Mouse (Mus musculus) cerebral cortex, adult 2 months (tissue): ENCODE measurements around the gene Bbs9.

Experiments
- WGBS: fragments of 180-500 bp; shearing (Covaris S2); methylation state at CpG from one replicate; pipeline ENCODE4 v1.1.7; 2018; 5-methylcytosine and 5-hydroxymethylcytosine counted together

Bbs9 gene

DNA sequence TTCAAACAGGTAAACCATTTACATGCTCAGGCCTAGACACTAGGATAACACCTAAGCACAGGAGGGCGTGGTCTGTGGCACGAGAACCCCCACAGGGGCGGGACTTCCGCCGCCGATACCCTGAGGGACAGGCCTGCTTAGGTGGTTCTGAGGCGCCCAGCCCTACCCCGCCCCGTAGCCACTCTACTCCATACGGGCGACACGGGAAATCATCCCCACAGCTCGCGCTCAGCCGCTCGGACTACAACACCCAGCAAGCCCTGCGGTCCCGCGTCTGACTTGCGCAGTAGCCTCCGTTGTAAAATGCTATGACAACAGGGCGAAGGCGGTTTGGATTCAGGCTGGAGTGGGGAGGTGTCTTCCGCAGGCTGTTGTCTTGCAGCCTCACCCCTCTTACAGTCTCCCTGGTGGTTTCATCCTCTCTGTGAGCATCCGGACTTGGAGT is at the start of gene Bbs9:
Gene Bbs9, plus strand, starts transcription at position 292 of the 445 bp plus-strand sequence.
- under 1% methylated on average over 25 of the region's 25 CpGs for WGBS

GRCm38 (mm10) chr9:22428028-22428665 is 47.4 kb upstream of the Bbs9 start:
- 64% methylated on average over 4 of the region's 4 CpGs for WGBS

DNA sequence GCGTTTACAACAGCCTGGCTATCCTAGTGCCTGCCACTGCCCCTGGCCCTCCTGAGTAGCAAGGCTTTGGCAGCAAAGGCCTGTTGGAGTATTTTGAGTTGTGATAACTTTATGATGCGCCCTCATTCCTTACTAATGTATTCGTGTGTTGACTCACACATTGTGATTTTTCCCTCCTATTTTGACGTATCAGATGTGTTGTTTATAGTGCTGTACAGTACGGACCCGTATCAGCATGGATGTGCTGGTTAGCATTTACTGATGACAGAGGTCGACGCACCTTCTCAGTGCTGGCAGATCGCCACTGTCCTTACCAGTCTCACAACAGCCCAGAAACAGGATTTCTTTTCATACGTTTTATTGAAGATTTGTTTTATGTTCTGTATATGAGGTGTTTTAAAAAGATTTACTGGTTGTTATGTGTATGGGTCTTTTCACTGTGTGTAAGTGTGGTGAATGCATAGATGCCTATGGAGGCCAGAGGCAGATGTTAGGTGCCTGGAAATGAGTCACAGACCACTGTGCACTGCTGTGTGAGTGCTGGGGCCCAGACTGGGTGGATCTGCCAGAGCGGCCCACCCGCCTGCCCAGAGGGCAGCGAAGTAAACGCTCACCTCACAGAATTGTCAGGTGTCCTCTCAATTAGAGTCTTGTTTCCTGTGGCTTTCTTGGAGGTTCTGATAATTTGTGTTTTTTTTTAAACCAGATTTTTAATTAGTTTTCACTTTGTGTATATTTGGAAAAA is 46.7 kb upstream of the Bbs9 start:
- 87% methylated on average over 14 of the region's 14 CpGs for WGBS

- WGBS, result 42% methylated on average over 15 of the region's 15 CpGs
Observed at GRCm38 (mm10) chr9:22429533-22430241, 45.8 kb upstream of the Bbs9 start.

- 49% methylated on average over 5 of the region's 5 CpGs for WGBS
Observed at GRCm38 (mm10) chr9:22430315-22430840, 45.1 kb upstream of the Bbs9 start.

- 77% methylated on average over 2 of the region's 2 CpGs for WGBS
Observed at GRCm38 (mm10) chr9:22433221-22433620, 42.3 kb upstream of the Bbs9 start.

- WGBS, result 89% methylated on average over 2 of the region's 2 CpGs
Observed at GRCm38 (mm10) chr9:22434101-22434500, 41.4 kb upstream of the Bbs9 start.

GRCm38 (mm10) chr9:22438826-22439225 is 36.7 kb upstream of the Bbs9 start:
- 84% methylated on average over 1 of the region's 1 CpGs for WGBS

DNA sequence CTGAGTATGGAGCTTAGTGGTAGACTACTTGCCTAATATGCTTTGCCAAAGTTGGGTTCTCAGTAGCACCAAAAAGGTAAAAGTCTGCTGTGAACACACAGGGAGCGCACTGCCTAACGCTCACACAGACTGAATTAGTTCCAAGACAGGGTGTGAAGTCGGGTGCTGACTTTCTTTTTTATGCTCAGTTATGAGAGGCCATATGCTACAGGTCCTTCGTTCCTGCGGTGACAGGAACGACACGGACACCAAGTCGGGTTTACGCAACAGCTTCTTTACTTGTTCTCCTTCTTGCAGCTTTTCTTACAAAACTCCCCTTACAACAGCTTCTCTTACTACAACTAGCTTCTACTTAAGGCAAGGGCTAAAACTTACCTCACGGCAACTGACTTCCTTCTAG is 32.4 kb upstream of the Bbs9 start:
- 65% methylated on average over 10 of the region's 10 CpGs for WGBS

GRCm38 (mm10) chr9:22445123-22445522 is 30.4 kb upstream of the Bbs9 start:
- WGBS, result 96% methylated on average over 1 of the region's 1 CpGs

- WGBS, result 77% methylated on average over 5 of the region's 5 CpGs
Observed at GRCm38 (mm10) chr9:22447213-22447612, 28.3 kb upstream of the Bbs9 start.

- 67% methylated on average over 13 of the region's 13 CpGs for WGBS
Observed at GRCm38 (mm10) chr9:22448420-22448819, 27.1 kb upstream of the Bbs9 start.

GRCm38 (mm10) chr9:22449209-22449608 is 26.3 kb upstream of the Bbs9 start:
- WGBS, result 77% methylated on average over 6 of the region's 6 CpGs

DNA sequence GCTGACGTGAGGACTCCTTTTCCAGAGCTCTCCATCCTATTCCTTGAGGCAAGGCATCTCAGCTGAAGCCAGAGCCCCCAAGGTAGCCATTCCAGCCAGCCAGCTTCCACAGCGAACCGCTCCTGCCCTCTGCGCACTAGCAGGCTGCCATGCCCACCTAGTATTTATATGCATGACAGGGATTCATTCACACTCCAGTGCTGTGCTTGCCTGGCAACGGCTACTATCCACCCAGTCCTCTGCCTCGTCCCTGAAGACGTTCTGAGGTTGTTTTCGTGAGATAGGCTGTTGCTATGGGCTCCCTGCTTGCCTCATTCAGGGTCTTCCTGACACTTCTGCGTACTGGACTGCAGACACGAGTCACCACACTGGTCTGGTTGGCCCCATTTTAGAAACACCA is 22.8 kb upstream of the Bbs9 start:
- 58% methylated on average over 10 of the region's 10 CpGs for WGBS

GRCm38 (mm10) chr9:22453501-22453924 is 22.0 kb upstream of the Bbs9 start:
- WGBS, result 72% methylated on average over 10 of the region's 10 CpGs

DNA sequence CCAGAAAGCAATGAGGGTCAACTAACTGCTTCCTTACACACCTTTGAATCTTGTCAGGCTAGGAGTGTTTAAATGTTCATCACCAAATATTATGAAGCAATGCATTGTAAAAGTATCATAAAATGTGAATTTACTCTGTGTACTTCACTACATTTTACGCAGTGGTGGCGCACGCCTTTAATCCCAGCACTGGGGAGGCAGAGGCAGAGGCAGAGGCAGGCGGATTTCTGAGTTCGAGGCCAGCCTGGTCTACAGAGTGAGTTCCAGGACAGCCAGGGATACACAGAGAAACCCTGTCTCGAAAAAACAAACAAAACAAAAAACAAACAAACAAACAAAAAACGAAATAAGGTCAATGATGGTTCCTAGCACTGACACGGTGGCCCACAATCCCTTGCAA is 21.5 kb upstream of the Bbs9 start, which contains the start of gene Gm17545:
Gene Gm17545, plus strand, starts transcription at position 301 of the 400 bp plus-strand sequence.
- WGBS, result 95% methylated on average over 8 of the region's 8 CpGs

- WGBS, result 82% methylated on average over 11 of the region's 11 CpGs
Observed at GRCm38 (mm10) chr9:22457142-22457835, 18.2 kb upstream of the Bbs9 start.

DNA sequence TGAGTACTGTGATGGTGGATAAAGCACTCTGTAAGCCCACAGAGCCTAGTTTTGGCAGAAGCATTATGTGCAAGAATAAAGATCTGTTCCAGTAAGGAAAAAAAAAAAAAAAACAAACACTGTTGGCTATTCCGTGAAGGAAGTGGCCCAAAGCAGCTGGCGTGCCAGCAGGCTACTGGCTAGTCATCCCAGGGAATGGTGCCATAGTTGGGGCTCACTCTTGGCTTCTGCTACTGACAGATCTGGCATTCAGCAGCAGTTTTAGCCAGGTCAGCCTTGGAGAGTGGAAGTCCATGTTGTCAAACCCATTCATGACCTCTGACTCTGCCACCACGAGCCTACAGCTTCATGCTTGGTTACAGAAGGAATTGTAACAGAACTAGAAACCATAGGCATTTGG is 13.6 kb upstream of the Bbs9 start:
- 44% methylated on average over 3 of the region's 3 CpGs for WGBS

DNA sequence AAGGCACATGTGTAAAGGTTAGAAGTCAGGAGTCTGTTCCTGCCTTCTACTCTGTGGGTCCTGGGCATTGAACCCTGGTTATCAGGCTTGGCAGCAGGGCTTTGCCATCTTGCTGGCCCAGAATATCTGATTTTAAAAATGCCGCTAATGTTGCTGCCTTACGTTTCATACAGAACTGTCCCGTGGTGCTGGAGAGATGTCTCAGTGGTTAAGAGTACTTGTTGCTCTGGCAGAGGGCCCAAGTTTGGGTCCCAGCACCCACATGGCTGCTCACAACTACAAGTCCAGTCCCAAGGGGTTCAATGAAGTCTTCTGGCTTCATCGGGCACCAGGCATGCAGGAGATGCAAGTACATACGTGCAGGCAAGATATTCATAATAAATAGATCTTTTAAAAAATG is 9.3 kb upstream of the Bbs9 start:
- 83% methylated on average over 5 of the region's 5 CpGs for WGBS

DNA sequence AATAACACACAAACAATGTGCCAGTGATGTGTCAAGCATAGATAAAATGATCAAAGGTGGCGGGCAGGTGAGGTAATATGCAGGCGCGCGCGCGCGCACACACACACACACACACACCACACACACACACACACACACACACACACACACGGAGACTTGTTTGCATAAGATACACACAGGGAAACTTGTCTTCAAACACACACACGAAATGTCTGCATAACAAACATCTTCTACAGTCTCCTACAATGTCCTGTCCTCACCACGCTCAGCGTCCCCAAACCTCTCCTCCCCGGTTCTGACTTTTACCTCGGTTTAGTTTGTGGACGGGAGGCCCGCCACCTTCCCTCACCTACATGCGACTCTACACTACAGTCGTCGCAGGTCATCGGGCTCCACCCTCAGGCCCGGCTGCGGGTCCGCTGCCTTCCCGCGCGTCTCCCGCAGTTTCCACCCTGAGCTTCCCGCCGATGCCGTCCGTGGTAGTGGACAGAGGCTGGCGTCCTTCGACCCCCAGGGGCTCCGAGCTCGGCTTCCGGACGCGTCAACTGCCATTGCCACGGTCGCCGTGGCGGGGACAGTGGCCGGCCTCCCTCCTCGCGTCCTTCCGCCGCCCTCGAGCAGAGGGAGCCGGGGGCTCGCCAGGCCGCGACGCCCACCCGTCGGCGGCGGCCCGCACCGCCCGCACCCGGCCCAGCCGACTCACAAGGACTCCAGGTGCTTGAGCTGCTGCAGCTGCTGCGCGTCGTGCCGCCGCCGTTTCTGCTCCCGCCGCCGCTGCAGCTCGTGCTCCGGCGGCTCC is 7.9 kb upstream of the Bbs9 start:
- under 1% methylated on average over 73 of the region's 73 CpGs for WGBS
